Mouse (Mus musculus) E14TG2a.4 (cell line): ENCODE results near the gene Tbc1d1.

ENCODE experiments used
- CTCF ChIP-seq: conservative IDR thresholded peaks from 2 replicates; pipeline ENCODE4 v1.5.1; 2014; ENCODE audit warnings: low read length
- POU5F1 ChIP-seq: IDR thresholded peaks from 2 replicates; pipeline ENCODE4 v1.6.1; 2014; ENCODE audit warnings: low read length, borderline replicate concordance

GRCm38 (mm10) chr5:64235250-64235649, 79.1 kb downstream of the Tbc1d1 start:
- TF ChIP-seq CTCF (no peak), POU5F1 (no peak)
